Mouse (Mus musculus): Measurements from ENCODE around the gene Rhof.

The Rhof gene

DNA sequence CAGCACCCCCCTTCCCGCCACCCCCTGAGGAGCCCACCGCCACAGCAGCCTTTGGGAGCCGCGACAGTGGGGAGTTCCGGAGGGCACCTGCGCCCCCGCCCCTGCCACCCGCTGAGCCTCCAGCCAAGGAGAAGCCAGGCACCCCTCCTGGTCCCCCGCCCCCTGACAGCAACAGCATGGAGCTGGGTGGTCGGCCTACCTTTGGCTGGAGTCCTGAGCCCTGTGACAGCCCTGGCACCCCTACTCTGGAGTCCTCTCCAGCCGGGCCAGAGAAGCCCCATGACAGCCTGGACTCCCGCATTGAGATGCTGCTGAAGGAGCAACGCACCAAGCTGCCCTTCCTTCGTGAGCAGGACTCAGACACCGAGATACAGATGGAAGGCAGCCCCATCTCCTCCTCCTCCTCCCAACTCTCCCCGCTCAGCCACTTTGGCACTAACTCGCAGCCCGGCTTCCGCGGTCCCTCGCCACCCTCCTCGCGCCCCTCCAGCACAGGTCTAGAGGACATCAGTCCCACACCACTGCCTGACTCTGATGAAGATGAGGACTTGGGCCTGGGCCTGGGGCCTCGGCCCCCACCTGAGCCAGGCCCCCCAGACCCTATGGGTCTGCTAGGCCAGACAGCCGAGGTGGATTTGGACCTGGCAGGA is 15.7 kb upstream of the Rhof start:
- DNase-seq (ENCODE audit: low spot score in 2 of 2) = peak in 1 of 2 experiments; percentile 31

DNA sequence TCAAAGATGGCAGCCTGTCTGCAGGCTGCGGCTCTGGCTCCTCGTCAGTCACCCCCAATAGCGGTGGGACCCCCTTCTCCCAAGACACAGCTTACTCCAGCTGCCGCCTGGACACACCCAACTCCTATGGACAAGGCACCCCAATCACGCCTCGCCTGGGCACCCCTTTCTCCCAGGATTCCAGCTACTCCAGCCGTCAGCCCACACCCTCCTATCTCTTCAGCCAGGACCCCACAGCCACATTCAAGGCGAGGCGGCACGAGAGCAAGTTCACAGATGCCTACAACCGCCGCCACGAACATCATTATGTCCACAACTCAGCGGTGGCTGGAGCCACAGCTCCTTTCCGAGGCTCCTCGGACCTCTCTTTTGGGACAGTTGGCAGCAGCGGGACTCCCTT is 15.1 kb upstream of the Rhof start:
- peak in 1 of 2 experiments; percentile 24 for DNase-seq (ENCODE audit: low spot score in 2 of 2)

DNA sequence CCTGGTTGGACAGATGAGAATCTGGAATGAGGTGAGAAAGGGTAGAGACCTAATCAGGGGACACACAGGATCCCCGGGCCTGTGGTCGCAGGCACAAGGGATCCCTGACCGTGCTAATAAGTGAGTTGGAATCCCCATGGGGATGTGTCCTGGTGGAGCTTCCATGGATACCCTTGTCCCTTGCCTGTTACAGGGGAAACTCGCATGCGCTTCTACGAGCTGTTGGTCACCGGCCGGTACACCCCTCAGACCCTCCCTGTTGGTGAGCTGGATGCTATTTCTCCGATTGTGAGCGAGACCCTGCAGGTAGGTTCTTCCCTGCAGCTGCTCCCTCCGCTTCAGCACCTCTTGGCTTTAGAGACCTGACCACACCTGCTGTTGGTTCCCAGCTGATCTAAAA is 13.9 kb upstream of the Rhof start:
- no peak for DNase-seq (ENCODE audit: low spot score in 2 of 2)

DNA sequence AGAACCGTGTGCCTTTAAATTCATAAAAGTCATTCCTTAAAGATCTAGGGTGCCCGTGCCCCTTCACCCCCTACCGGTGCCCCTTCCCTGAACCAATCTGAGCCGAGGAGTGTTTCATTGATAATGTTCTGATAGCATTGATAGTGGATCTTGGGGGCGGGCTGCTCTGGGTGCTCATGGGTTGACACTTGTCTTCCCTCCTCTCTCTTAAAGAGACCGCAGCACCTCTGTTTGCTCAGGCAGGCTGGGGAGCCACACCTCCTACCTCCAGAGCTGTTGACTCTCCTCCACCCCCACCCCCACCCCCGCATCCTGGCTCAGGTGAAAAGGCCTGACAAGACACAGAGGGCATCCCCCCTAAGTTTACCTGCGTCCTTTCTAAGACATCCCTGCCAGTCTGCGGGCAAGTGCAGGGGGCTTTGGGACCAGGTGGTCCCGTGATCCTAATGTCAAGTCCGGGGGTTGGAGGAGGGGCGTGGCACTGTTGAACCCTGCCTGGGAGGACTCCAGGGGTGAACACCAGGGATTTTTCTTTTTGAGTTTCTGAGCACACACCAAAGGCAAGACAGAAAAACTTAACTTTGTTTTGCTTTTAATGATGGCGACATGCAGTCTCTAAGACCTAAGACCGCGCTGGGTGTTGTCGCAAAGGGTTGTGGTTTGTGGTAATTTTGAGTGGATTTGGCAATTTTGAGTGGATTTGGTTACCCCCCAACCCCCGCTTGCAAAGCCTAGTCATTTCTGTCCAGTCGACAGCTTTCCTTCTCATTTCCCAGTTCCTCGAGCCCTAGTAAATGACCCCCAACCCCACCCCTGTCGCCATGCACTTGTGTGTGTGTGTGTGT is 12.5 kb upstream of the Rhof start:
- peak in 1 of 2 experiments; percentile 31 for DNase-seq (ENCODE audit: low spot score in 2 of 2)

DNA sequence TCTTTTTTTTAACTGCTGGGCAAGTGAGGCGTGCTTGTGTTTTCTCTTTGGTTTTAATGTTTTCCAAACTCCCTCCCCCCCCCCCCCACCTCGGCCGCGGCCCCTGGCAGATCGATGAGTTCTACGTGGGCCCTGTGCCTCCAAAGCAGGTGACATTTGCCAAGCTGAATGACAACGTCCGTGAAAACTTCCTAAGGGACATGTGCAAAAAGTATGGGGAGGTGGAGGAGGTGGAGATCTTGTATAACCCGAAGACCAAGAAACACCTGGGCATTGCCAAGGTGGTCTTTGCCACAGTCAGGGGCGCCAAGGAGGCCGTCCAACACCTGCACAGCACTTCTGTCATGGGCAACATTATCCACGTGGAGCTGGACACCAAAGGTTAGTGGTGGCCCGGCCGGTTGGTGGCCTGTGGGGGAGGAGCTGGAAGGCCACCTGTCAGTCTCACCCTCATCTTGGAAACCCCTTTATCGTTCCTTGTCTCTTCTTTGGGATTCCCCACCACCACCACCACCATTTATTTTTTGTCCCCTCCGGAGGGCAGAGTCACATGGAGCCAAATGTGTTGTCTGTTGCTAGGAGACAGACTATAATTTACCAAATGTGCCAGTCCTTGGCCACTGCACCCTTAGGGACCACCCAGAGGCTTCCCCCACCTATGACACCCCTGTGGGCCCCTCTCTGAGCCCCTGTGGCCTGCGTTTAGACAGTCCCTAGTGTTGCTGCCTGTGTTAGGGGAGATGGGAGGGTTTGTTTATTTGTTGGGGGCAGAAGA is 11.7 kb upstream of the Rhof start:
- peak in 1 of 2 experiments; percentile 25 for DNase-seq (ENCODE audit: low spot score in 2 of 2)

DNA sequence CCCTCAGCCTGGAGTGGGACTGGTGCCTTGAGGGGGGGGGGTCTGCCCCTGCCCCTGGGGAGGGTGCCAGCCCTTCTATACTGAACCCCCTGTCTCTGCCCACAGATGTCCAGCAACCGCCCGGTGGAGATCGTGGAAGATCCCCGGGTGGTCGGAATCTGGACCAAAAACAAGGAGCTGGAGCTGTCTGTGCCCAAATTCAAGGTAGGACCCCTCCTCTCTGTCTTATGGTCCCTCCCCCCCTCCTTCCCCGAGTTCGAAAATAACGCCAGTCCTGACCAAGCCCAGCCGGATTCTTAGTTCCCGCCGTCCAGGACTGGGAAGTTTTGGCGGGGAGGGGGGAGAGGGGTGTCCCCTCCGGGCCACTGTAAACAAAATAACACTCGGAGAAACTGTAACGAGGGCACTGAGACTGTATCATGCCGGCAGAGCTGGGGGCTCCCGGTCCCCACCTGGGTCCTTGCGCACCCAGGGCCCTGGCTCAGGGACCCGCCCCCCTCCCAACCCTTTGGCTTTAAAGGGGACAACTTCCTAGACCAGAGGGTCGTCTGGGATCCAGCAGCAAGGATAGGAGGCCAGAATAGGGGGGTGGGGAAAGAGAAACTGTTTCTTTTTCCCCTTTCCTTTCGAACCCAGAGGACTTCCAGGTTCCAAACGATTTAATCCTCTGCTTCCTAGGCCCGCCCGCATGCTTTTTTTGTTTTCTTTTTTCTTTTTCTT is 10.9 kb upstream of the Rhof start:
- peak in 1 of 2 experiments; percentile 36 for DNase-seq (ENCODE audit: low spot score in 2 of 2)

DNA sequence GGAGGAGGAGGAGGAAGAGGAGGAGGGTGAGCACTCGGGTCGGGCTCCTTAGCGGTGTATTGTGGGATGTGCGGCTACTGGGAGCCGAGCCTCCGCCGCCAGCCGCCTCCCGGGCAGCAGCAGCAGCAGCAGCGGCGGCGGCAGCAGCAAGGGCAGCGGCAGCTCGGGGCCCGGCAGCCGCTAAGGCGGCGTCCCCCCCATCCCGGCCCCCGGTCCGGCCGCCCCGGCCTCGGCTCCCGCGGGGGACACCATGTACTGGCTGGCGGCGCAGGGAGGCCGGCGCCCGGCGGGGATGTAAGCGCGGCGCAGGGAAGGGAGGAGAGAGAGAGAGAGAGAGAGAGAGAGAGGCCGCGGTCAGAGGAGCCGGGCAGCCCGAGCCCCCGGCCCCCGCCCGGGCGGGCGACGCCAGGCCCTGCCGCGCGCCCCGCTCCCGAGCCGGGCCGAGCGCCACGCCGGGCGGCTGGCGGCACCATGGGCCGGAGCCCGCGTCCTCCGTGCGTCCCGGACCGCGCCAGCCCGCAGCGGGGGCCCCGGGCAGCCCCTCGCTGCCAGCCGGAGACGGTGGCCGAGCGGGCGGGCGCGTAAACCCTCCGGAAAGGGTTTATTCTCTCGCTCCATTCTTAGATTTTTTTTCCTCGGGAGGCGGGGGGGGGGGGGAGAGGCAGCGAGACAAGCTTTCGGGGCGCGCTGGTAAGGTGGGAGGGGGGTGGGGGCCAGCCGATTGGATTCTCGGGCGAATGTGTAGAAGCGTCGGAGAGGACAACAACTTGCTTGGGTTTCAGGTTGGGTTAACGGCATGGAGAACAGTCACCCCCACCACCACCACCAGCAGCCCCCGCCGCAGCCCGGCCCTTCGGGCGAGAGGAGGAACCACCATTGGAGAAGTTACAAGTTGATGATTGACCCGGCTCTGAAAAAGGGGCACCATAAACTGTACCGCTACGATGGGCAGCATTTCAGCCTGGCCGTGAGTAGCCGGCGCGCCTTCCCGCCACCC is 10.0 kb upstream of the Rhof start, which contains the start of gene Setd1b:
Gene Setd1b (plus strand): TSS at position 33 of the 997 bp plus-strand sequence.
- peak; percentile 54 to 78 for DNase-seq (ENCODE audit: low spot score in 2 of 2)

DNA sequence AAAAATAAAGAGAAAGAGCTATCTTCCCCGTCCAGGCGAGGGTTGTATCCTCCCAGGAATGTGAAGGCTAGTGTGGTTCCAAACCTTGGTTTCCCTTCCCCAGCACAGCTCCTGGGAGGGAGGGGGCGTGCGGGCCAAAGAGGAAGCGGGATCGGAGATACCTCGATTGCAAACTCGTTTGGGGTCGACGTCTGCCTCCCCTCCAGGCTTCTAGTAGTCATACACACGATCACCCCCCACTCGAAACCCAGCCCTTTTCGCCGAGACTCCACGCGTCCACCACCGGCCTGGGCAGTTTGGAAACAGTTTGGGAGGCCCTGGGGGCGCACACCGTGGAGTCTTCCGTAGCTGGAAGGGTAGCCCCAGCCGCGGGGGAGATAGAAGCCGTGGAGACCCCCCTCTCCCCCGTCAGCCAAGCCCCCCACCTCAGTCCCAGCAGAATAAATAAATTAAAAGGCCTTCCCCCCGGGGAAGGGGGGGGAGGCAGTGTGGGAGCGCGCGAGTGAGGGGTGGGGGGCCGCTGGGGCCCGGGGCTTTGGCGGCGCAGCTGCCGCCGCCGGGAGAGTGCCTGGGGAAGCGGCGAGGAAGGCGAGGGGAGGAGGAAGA is 9.2 kb upstream of the Rhof start:
- peak; percentile 73 to 78 for DNase-seq (ENCODE audit: low spot score in 2 of 2)

DNA sequence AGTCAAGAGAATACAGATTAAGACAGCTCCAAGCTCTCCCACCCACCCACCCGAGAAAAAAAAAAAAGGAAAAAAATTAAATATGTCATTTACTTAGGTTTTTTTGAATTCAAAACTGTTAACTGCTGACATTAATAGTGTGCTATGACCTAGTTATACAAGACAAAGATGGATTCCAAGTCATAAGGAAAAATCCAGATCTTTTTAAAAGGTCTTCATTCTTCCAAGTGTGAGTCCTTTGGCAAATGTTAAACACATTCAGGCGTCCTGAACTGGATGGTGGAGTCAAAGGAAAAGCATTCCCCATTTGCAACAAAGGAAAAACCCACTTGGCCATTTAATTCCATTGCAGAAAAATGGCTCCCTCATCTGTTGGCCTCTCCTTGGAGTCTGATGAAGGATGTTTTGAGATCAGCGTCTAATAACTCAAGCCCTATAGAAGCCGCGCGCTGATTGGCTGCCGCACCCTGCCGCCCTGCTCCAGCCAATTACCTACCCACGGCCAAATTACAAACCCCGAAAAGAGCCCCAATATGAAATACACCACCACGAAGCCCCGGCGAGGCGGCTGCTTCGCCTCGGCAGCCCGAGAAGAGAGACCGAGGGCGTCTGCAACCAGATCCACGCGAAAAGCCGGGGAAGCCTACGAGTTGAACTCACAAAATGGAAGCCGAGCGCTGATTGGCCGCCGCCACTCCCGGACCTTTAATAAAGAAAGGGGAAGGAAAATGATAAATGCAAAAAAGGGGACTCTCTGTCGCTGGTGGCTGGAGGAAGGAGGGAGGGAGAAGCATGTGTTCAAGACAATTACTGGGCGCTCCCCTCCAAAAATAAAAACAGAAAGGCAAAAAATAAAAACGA is 8.4 kb upstream of the Rhof start:
- DNase-seq (ENCODE audit: low spot score in 2 of 2) = peak; percentile 93 to 97

DNA sequence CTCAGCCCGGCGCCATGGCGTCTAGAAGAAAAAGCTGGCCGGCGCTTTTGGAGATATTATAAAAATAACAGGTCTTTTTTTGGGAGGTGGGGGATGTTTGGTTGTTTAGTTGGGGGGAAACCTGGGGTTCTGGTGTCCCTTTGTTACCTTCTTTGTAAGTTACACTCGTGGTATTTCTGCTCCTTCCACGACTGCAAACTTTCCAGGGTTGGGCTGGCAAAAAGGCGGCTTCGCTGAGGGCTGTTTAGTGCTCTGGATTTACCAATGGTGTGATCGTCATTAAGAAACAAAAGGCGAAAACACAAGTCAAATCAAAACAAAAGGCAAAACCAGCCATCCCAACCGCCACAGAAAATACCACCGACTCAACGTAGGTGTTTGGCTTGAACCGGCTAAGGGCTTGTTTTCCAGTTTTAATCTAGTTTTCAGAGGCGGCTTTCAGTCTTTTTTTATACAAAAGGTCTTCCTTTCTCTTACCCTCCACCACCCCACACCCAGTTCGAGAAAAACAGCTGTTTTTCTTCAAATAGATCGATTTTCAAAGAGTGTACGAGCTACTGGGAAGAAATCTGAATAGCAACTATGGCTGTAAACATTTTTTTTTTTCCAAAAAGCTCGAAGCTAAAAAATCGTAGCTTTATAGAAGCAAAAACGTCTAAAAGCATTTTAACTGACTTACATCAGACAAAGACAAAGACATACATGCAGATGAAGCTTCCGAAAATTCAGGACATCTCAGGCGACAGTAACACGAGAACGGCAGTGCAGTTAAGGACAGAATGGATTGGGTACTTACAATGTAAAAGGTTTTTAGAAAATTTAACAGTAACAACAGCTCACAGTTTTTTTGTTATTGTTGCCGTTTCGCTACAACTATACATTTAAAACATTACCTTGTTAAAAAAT is 7.5 kb upstream of the Rhof start:
- DNase-seq (ENCODE audit: low spot score in 2 of 2) = peak in 1 of 2 experiments; percentile 32

DNA sequence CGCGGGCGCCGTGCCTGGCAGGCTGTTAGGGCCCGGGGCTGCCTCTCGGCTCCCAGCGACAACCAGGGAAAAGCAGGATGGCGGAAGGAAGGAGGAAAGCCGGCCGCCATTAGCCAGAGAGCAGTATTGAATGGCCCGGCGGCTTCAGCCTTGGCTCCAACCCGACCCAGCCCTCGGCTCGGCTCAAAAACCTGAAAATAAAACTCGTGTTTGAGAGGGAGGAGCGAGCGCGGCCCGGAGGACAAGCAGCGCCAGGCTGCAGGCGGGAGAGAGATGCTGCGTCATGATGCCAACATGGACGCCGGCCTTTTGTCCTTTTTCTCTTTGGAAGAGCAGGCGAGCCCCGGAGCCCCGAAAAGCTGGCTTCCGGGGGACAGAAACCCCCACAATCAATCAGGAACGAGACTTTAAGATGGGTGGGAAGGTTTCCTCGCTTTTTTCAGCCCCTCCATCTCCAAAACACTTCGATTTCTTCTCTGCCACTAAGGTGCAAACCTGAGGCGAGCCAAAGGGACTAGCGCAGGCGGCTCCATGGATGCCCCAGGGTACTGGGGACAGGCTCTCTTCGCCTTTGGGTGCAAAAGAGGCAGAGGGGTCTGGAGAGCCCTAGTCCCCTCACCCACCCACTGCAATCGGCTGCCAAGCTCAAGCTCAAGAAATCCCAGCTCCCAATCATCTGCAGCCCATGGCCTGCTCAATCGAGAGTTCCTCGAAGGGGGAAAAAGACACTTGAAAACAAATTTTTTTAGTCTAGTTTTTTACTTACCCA is 6.6 kb upstream of the Rhof start:
- DNase-seq (ENCODE audit: low spot score in 2 of 2) = peak; percentile 89 to 92

DNA sequence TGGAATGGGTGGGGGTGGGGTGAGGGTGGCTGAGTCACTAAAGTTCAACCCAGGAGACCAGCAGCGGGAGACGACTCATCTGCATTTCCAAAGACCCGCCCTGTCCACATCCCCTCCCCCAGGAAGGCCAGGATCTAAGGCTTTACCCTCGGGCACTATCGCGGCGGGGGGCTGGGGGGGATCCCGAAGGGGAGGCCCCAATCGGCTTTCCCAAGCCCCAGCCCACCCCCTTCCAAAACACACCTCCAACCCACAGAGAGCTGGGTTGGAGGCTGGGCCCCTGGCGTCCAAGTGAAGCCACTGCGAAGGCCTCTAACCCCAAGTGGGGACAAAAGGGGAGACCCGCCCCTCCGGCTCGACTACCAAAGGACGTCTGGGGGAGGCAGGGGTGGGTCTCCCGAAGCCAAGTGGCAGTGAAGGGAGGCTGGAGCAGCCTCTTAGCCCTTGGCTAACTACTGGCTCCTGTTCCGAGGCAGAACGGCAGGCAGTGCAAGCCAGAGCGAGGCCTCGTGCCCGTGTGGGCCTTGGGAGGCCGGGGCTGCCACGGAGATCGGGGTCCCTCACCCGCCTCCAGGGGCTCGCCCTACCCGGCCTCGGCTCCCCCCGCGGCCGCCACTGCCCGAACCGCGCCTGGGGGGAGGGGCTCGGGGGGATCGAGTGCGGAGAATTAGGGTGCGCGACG is 5.9 kb upstream of the Rhof start:
- DNase-seq (ENCODE audit: low spot score in 2 of 2) = peak in 1 of 2 experiments; percentile 74

DNA sequence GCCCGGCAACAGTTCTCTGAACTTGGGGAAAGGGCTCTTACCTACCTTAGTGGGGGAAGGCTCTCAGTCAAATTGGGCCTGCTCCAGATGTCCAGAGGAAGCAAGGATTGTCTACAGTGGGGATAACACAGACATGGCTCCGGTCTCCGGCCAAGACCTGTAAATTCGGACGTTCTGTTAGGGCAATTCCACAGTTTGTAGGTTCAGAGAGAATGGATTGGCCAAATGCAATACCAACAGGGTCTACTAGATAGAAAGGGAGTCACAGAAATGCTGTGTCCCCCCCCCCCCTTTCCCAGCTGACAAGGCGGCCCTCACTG is 5.4 kb upstream of the Rhof start:
- no peak for DNase-seq (ENCODE audit: low spot score in 2 of 2)

DNA sequence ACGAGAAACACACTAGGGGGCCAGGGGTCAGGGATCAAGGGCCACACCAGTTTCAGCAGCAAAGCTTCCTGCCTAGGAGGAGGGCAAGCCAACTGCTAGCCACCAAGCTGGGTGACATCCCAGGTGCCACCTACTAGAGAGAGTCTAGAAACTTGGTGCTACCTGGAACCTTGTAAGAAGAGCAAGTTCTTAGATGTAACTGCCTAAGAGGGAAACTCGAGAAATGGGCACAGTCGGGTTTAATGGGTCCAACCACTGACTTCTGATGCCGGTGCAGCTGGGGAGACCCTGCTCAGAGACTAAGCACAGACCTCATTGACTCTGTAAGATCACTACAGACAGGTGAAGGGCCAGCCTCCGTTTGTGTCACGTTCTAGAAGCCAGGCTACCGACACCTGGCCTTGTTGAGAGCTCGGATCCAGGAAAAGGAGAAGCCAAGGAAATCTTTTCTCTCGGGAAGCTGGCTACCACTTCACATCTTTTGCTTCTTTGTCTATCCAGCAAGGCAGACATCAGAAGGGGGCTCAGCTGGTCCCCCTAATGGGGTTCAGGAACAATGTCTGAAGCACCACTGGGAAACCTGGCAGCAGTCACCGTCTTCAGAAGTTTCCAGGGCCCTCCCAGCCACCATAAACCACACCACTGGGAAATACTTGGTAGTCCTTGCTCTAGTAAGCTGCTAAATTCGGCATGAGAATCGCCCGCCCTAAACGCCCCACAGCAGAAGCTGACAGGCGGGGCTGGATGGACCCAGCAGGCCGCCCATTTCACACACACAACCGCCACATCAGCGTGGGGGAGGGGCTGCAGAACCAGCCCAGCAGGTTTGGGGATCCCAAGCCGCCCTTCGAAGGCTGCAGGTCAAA is 4.8 kb upstream of the Rhof start:
- peak; percentile 85 to 86 for DNase-seq (ENCODE audit: low spot score in 2 of 2)

DNA sequence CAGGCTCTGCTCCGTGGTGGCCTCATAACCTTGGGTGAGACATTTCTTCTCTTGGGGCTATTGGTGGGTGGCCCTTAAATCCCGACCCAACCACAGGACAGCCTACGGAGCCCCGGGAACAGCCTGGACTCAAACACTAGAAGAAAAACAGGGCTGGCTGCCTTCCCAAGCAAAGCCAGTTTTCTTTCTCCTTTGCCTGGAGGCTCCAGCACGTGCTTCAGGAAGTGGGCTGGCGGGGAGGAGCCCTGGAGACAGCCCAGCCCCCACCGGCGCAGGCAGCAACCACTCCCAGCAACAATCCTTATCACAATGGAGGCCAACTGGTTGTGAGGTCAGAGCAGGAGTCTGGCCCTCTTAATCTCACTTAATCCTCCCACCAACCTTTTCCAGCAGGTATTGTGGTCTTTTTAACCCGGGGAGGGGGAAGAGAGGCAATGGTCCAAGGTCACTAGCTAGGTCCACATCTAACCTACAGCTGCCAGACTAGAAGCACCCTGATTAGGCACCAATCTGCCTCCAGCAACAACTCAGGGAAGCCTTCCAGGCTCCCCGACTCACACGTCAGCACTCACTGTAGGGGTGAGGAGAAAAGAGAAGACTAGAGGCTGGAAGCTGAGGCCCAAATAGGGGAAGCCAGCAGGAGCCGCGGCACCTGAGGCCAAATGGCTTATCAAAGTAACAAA is 4.0 kb upstream of the Rhof start:
- peak; percentile 94 to 95 for DNase-seq (ENCODE audit: low spot score in 2 of 2)

All from right cerebral cortex, postnatal 10 days (tissue).